Mouse (Mus musculus) layer of hippocampus, postnatal 10 days (tissue): ENCODE measurements around the gene Pif1. TPM values are rescaled to one million over a fixed set of nuclear protein-coding genes. Genes with fewer than 3 reads are reported as not detected.

ENCODE experiments used
- DNase-seq, 2 experiments: peaks; one replicate each; pipeline ENCODE4 v3.0.0; 2021; ENCODE audit warnings: low spot score in 2 of 2
- total RNA-seq, 2 experiments: library from RNA; stranded (reverse); gene quantifications; 2 replicates each; pipeline ENCODE4 v1.2.3; 2021

Gene Pif1
- total RNA-seq, 2 experiments from 2014 or later, result 1.1 to 1.4 TPM

GRCm38 (mm10) chr9:65631354-65632021, 44.5 kb downstream of the Pif1 start:
- DNase-seq, result no peak

GRCm38 (mm10) chr9:65635766-65636165, 48.8 kb downstream of the Pif1 start:
- DNase-seq, result no peak

GRCm38 (mm10) chr9:65636926-65637325, 50.0 kb downstream of the Pif1 start:
- no peak for DNase-seq

- no peak for DNase-seq
Observed at GRCm38 (mm10) chr9:65639065-65639464, 52.1 kb downstream of the Pif1 start.

- no peak for DNase-seq
Observed at GRCm38 (mm10) chr9:65640838-65641410, 54.0 kb downstream of the Pif1 start.

GRCm38 (mm10) chr9:65641446-65642052, 54.6 kb downstream of the Pif1 start:
- DNase-seq, result no peak

GRCm38 (mm10) chr9:65642546-65642945, 55.6 kb downstream of the Pif1 start:
- DNase-seq, result no peak

- no peak for DNase-seq
Observed at GRCm38 (mm10) chr9:65644960-65645359, 58.0 kb downstream of the Pif1 start.

Other genes with a start within 250 kb of the Pif1 start
- gene Pdcd7, start 241.1 kb upstream of the Pif1 start, total RNA-seq, result 10 to 100 TPM; 23.2 to 25.4 TPM
- gene Ubap1l, start 226.1 kb upstream of the Pif1 start, total RNA-seq, result 1 to 10 TPM; 4.6 to 5.3 TPM
- gene Kbtbd13, start 195.5 kb upstream of the Pif1 start, total RNA-seq, result under 1 TPM; 0.13 to 0.43 TPM
- gene Rasl12, start 188.7 kb upstream of the Pif1 start, total RNA-seq, result 1 to 10 TPM; 4.1 to 5.3 TPM
- not detected for gene Slc51b, start 164.2 kb upstream of the Pif1 start, total RNA-seq
- 10 to 100 TPM; 19.3 to 21.3 TPM for gene Mtfmt, start 151.4 kb upstream of the Pif1 start, total RNA-seq
- 10 to 100 TPM; 27.2 to 34.5 TPM for gene Spg21, start 126.2 kb upstream of the Pif1 start, total RNA-seq
- gene Ankdd1a, start 67.0 kb upstream of the Pif1 start, total RNA-seq, result 1 to 10 TPM; 1.5 to 2.0 TPM
- 1 to 10 TPM; 5.6 to 8.4 TPM for gene Plekho2, start 7.1 kb upstream of the Pif1 start, total RNA-seq
- gene Rbpms2, start 42.5 kb downstream of the Pif1 start, total RNA-seq, result 1 to 10 TPM; 1.9 to 2.4 TPM
- 100 to 1,000 TPM; 202 to 214 TPM for gene Oaz2, start 80.8 kb downstream of the Pif1 start, total RNA-seq
- 10 to 100 TPM; 49.1 to 51.0 TPM for gene Zfp609, start 240.4 kb downstream of the Pif1 start, total RNA-seq